Mouse (Mus musculus) G1E (cell line): Measurements from ENCODE around the gene Golt1b.

ENCODE experiments used
- CTCF ChIP-seq: IDR thresholded peaks from 2 replicates; pipeline ENCODE4 v1.5.1; 2012; ENCODE audit warnings: low read depth, low read length, inconsistent platforms, mixed read lengths
- GATA1 ChIP-seq: IDR thresholded peaks from 2 replicates; pipeline ENCODE4 v1.6.1; 2012; ENCODE audit warnings: borderline replicate concordance, low read length, inconsistent platforms, mixed read lengths
- TAL1 ChIP-seq: conservative IDR thresholded peaks from 2 replicates; pipeline ENCODE4 v1.6.1; 2012; ENCODE audit warnings: low read depth, low read length, inconsistent platforms, mixed read lengths

GRCm38 (mm10) chr6:142362036-142362435 lies 25.0 kb upstream of the Golt1b start:
- TF ChIP-seq TAL1: no peak
- TF ChIP-seq CTCF: no peak
- TF ChIP-seq GATA1: no peak
